Mouse (Mus musculus) frontal cortex, postnatal 10 days (tissue): Measurements from ENCODE around the gene Lilrb4a.
"Not testable (repeated sequence)": the region's sequence is repeated elsewhere in the genome, so short reads cannot be mapped to it uniquely, and the experiment has no call there.

ENCODE experiments used
- DNase-seq, 2 experiments: peaks; one replicate each; pipeline ENCODE4 v3.0.0; 2022; ENCODE audit warnings: low spot score in 2 of 2, mixed read lengths in 1 of 2

The Lilrb4a gene

GRCm38 (mm10) chr10:51490691-51491090 lies at the start of gene Lilrb4a:
Gene Lilrb4a (plus strand): TSS chr10:51490956.
- not testable (repeated sequence) for DNase-seq

GRCm38 (mm10) chr10:51451610-51452009 lies 39.1 kb upstream of the Lilrb4a start:
- no peak for DNase-seq

GRCm38 (mm10) chr10:51453616-51454298 lies 37.0 kb upstream of the Lilrb4a start:
- DNase-seq, result no peak

GRCm38 (mm10) chr10:51454365-51454764 lies 36.4 kb upstream of the Lilrb4a start:
- no peak for DNase-seq

- DNase-seq, result no peak
Observed at GRCm38 (mm10) chr10:51455762-51456161, 35.0 kb upstream of the Lilrb4a start.

GRCm38 (mm10) chr10:51456369-51456768 lies 34.4 kb upstream of the Lilrb4a start:
- no peak for DNase-seq

GRCm38 (mm10) chr10:51463800-51464199 lies 27.0 kb upstream of the Lilrb4a start:
- not testable (repeated sequence) for DNase-seq

- not testable (repeated sequence) for DNase-seq
Observed at GRCm38 (mm10) chr10:51480397-51480796, 10.4 kb upstream of the Lilrb4a start, which contains the start of the genes Gm49339 and Lilr4b. Gene Gm49339 (plus strand): TSS chr10:51480612. Gene Lilr4b (plus strand): TSS chr10:51480632.

- DNase-seq, result no peak
Observed at GRCm38 (mm10) chr10:51520021-51520420, 29.3 kb downstream of the Lilrb4a start.

GRCm38 (mm10) chr10:51521453-51521852 lies 30.7 kb downstream of the Lilrb4a start:
- no peak for DNase-seq

GRCm38 (mm10) chr10:51526090-51526489 lies 35.3 kb downstream of the Lilrb4a start:
- DNase-seq, result no peak

- DNase-seq, result no peak
Observed at GRCm38 (mm10) chr10:51526633-51527032, 35.9 kb downstream of the Lilrb4a start.

- no peak for DNase-seq
Observed at GRCm38 (mm10) chr10:51528840-51529434, 38.2 kb downstream of the Lilrb4a start.

GRCm38 (mm10) chr10:51529497-51529896 lies 38.7 kb downstream of the Lilrb4a start:
- DNase-seq, result no peak

GRCm38 (mm10) chr10:51530813-51531212 lies 40.1 kb downstream of the Lilrb4a start:
- no peak for DNase-seq
